Mouse (Mus musculus) brown adipose tissue, adult 24 weeks (tissue): ENCODE results near the gene Zmiz2. TPM values are rescaled to one million over a fixed set of nuclear protein-coding genes. Genes with fewer than 3 reads are reported as not detected.
"Not testable (repeated sequence)": the region's sequence is repeated elsewhere in the genome, so short reads cannot be mapped to it uniquely, and the experiment has no call there.

Experiments used
- H3K27ac ChIP-seq: fragments of 200-500 bp; replicated peaks from 2 replicates; pipeline ENCODE4 v1.5.1; 2012; ENCODE audit warnings: low read depth, mild to moderate bottlenecking, low read length
- H3K4me1 ChIP-seq: fragments of 200-500 bp; 2 replicates; pipeline ENCODE4 v1.6.1; 2012; ENCODE audit warnings: low read length, mixed read lengths; ENCODE audit not compliant: control insufficient read depth, insufficient read depth, insufficient read length
- H3K4me3 ChIP-seq: fragments of 200-500 bp; 2 replicates; pipeline ENCODE4 v1.5.1; 2012; ENCODE audit warnings: low read depth, mild to moderate bottlenecking, low read length, moderate library complexity; ENCODE audit not compliant: insufficient read depth
- polyA plus RNA-seq: library from polyadenylated mRNA; stranded (reverse); fragments of >200 nt; gene quantifications from 2 replicates; pipeline ENCODE4 v1.2.4, GENCODE M21; 2012; ENCODE audit not compliant: missing spikeins, insufficient read depth, insufficient read length

Zmiz2 gene
- polyA plus RNA-seq, 1 experiment: 25.1 TPM

DNA sequence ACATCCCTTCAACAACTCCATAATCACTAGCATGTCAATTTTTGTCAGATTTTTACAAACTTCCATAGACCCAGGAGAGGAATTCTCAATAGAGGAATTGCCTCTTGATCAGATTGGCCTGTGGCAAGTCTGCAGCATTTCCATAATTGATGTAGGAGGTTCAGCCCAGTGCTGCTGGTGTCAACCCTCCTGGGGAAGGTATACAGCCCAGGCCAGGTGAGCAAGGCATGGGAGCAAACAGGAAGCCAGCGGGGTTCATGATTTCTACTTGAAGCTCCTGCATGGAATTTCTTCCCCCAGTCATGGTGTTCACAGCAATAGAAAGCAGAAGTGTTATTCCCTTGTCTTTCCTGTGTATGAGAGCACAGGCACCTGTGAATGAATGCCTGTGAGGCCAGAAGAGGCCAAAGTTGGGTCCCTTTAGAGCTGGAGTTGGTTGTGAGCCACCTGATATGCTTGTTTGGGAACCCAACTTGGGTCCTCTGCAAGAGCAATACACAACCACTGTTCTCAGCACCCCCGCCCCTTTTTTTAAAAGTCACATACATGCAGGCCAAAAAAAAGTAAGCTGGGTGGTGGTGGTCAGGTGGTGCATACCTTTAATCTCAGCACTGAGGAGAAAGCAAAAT, 32.0 kb downstream of the Zmiz2 start:
- Histone ChIP-seq H3K4me3 (no peak overlapping the region), H3K27ac (no peak overlapping the region), H3K4me1 (peaks cover 2% of the 10 kb centered on the region; the same call in 1 of the 2 replicates)

GRCm38 (mm10) chr11:6430186-6430585, 41.3 kb downstream of the Zmiz2 start:
- H3K4me1 ChIP-seq: no peaks in the 10 kb centered on the region
- no peak overlapping the region for H3K4me3 ChIP-seq
- no peak overlapping the region for H3K27ac ChIP-seq

GRCm38 (mm10) chr11:6436442-6436841, 47.6 kb downstream of the Zmiz2 start:
- Histone ChIP-seq H3K27ac (no peak overlapping the region), H3K4me3 (no peak overlapping the region), H3K4me1 (no peaks in the 10 kb centered on the region)

DNA sequence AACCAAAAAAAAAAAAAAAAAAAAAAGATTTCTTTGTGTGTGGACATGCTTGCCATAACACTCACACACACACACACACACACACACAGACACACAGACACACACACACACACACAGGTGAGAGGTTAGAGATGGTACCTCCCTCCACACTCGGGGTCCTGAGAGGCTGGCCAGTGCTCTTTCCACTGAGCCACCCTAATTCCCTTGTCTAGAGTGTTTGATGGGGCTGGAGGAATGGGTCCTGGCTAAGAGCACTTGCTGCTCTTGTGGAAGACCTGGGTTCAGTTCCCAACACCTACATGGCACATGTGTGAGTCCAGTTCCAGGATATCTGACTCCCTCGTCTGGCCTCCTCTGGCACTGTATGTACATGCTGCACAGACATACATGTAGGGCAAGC, 48.8 kb downstream of the Zmiz2 start:
- no peak overlapping the region for H3K27ac ChIP-seq
- no peaks in the 10 kb centered on the region; the same call in 1 of the 2 replicates for H3K4me1 ChIP-seq
- no peak overlapping the region for H3K4me3 ChIP-seq

DNA sequence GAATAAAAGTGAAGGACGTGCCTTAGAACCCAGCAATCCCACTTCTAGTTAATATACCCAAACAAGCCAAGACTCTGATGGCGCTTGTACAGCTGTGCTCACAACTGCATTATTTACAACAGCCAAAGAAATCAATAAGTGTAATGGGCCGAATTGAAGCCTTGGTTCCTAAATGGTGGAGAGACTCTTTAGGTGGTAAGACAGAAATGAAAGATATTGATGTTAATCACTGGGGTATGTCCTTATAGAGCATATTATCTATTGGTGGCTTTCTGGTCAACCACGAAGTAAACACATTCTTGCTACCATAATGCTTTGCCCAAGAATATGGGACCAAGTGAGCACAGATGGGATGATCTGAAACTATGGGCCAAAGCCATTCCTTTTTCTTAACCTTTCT, 51.3 kb downstream of the Zmiz2 start:
- H3K4me3 ChIP-seq: no peak overlapping the region
- H3K27ac ChIP-seq: no peak overlapping the region
- H3K4me1 ChIP-seq: no peaks in the 10 kb centered on the region; the same call in 1 of the 2 replicates

- Histone ChIP-seq H3K4me3 (no peak overlapping the region), H3K27ac (no peak overlapping the region), H3K4me1 (no peaks in the 10 kb centered on the region; the same call in 1 of the 2 replicates)
Observed at GRCm38 (mm10) chr11:6442566-6442965, 53.7 kb downstream of the Zmiz2 start.

DNA sequence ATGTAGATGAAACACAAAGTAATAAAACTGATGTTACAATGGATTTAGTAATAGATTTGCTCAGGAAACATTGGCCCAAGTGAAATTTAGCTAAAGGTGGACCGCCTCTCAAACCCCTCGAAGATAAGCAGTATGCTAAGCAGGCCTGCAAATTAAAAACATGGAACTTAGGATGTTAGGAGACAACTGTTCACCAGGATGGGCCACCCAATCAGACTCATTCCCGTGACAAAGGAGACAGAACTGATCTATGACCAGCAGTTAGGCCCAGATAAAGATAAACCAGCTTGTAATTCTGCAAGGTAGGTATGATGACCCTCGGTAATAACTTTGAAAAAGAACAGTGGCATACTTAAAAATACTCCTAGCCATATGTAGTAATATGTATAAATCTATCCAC, 54.2 kb downstream of the Zmiz2 start:
- Histone ChIP-seq H3K4me1 (no peaks in the 10 kb centered on the region; the same call in 1 of the 2 replicates), H3K4me3 (peak overlapping the region; percentile 84), H3K27ac (no peak overlapping the region)

DNA sequence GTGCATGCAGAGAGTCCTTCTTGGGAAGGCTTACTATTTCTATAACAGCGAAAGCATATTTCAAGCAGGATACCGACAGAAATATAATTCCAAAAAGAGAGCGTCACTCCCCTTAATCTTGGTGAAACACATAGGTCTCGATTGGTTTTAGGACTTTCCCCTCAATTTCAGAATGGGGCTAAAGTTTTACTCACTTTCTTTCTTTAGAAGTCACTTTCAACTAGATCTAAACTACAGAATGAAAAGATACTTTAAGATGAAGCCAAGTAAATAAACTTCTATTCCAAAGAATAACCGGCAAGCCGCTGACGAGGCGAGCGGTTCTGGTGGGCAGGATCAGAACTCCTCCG, 54.8 kb downstream of the Zmiz2 start:
- H3K4me1 ChIP-seq: no peaks in the 10 kb centered on the region; the same call in 1 of the 2 replicates
- peak overlapping the region; percentile 32 for H3K27ac ChIP-seq
- peak overlapping the region; percentile 84 for H3K4me3 ChIP-seq

- Histone ChIP-seq H3K4me1 (no peaks in the 10 kb centered on the region; the same call in 1 of the 2 replicates), H3K27ac (peak within 1 kb of the TSS; percentile 65), H3K4me3 (peak within 1 kb of the TSS; percentile 84)
Observed at GRCm38 (mm10) chr11:6444077-6444853, 55.4 kb downstream of the Zmiz2 start, which contains the start of gene H2afv. TSS of gene H2afv (minus strand) at chr11:6444443.

DNA sequence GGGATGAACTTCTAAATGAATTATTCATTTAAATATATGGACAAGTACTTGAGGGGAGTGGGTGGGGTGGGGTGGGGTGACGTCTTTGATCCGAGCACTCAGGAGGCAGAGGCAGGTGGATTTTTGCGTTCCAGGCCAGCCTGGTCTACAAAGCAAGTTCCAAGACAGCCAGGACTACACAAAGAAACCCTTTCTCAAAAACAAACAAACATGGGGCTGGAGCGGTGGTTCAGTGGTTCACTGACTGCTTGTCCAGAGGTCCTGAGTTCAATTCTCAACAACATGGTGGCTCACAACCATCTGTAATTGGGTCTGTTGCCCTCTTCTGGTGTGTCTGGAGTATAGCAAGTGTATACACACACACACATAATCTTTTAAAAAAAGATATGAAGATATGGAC, 56.6 kb downstream of the Zmiz2 start:
- Histone ChIP-seq H3K4me3 (no peak overlapping the region), H3K27ac (no peak overlapping the region), H3K4me1 (no peaks in the 10 kb centered on the region; the same call in 1 of the 2 replicates)

DNA sequence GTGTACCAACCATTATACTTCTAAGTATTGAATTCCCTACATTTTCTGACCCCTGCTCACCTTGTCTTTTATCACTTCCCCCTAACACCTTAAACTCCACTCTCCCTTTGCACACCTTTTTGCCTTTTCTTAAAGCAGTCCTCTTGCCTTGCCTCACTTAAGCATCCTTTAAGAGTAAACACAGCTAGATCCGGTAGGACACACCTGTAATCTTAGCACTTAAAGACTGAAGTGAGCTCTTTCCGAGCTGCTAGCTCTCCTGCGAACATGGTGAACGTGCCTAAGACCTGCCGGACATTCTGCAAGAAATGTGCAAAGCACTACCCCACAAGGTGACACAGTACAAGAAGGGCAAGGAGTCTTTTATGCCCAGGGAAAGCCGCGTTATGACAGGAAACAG, 57.1 kb downstream of the Zmiz2 start:
- Histone ChIP-seq H3K4me3 (no peak overlapping the region), H3K4me1 (no peaks in the 10 kb centered on the region; the same call in 1 of the 2 replicates), H3K27ac (no peak overlapping the region)

DNA sequence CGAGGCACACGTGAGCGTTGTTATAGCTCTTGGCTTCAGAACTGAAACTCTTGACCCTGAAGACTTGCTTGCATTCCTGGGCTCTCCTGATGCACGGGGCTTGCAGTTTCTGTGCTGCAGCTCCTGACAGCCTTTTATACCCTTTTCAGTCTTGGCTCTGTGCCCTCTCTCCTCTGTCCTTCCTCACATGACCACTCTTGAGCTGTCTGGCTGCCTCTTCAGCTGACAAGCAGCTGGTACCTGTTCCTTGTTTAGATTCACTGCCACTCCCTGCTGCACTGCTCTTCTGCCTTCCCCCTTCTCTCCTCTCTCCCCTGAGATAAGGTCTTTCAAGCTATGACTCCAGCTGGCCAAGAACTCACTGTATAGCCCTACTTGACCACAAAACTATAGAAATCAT, 58.6 kb downstream of the Zmiz2 start:
- Histone ChIP-seq H3K4me3 (no peak overlapping the region), H3K4me1 (no peaks in the 10 kb centered on the region; the same call in 1 of the 2 replicates), H3K27ac (no peak overlapping the region)

DNA sequence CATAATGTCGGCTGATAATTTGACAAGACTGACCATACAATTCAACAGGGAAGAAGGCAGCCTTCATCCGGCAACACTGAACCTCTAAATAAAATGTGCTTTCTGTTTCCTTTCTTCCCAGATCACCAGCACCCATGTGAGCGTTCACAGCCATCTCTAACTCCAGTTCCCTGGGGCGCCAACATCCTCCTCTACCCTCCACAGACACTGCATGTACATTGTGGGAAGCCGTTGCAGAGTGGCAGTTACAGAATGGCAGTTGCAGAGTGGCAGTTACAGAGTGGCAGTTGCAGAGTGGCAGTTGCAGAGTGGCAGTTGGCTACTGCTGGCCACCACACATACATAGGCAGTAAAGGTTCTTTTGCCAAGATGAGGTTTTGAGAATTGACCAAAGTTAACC, 59.3 kb downstream of the Zmiz2 start:
- not testable (repeated sequence) for H3K4me3 ChIP-seq, H3K4me1 ChIP-seq, H3K27ac ChIP-seq
